Mouse (Mus musculus): ENCODE data around the gene Nyap1.
"Not testable (repeated sequence)": the region's sequence is repeated elsewhere in the genome, so short reads cannot be mapped to it uniquely, and the experiment has no call there.

The Nyap1 gene

DNA sequence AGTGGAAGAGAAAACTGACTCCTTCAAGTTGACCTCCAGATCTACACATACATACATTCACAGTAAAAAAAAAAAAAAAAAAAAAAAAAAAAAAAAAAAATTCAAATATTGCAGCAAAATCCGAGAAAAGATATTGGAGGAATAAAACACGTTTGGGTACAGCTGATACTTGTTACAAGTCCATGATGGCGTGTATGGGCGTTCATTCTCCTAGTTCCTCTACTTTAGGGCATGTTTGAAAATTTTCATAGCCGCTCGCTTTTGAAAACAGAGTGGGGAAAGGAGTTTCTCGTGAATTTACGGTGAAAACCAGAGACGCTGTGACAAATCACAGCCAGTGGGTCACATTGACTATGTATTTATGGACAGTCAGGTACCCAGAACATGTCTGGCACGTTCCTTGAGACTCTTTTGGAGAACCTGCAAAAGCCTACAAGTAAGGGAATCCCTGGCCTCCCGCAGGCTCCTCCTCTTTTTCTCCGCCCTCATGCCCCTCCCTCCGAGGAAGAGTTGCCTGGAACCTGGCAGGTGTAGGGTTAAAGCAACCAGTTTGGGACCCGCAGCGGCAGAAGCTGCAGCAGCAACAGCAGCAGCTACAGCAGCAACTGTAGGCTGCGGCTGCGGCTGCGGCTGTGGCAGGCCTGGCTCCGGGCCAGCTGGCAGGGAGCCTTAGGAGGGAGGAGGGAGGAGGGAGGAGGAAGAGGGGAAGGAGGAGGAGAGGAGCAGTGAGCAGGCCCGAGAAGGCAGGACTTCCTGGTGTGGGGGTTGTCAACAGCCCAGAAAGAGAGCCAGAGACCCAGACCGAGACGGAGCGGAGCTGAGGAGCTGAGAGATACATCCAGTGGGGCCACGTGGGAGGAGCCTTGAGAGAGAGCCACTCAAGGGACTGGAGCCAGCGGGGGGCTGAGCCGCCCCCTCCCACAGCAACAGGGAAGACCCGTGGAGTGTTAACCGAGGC, 4.1 kb upstream of the Nyap1 start, which contains the start of gene Tsc22d4:
Gene Tsc22d4, plus strand, starts transcription at position 517 of the 958 bp plus-strand sequence.
- DNase-seq (ENCODE audit: low read depth), result peak; percentile 72

- no peak for DNase-seq (ENCODE audit: low read depth)
Observed at GRCm38 (mm10) chr5:137744197-137744596, 2.8 kb upstream of the Nyap1 start.

- no peak for DNase-seq (ENCODE audit: low read depth)
Observed at GRCm38 (mm10) chr5:137742836-137743235, 1.4 kb upstream of the Nyap1 start.

- DNase-seq (ENCODE audit: low read depth), result no peak
Observed at GRCm38 (mm10) chr5:137742048-137742447, 641 bp upstream of the Nyap1 start.

- DNase-seq (ENCODE audit: low read depth), result no peak
Observed at GRCm38 (mm10) chr5:137740506-137740905, 901 bp downstream of the Nyap1 start.

- no peak for DNase-seq (ENCODE audit: low read depth)
Observed at GRCm38 (mm10) chr5:137739471-137739870, 1.9 kb downstream of the Nyap1 start.

DNA sequence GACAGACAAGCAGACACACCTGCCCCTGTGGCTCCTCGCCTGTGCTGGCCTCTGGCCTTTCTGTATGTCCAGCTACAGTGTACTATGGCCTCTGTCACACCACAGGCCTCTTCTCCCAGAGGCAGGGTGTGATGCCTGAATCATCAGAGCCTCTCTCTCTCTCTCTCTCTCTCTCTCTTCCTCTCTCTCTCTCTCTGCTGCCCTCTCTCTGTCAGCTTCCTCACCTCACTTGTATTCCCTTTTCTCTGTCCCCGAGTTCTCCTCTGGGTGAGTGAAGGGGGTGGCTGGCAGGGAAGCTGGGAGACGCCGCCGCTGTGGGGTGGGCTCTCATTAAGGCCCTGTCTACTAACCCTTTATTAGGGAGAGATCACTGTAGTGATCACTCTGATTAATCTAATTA, 2.9 kb downstream of the Nyap1 start:
- no peak for DNase-seq (ENCODE audit: low read depth)

- no peak for DNase-seq (ENCODE audit: low read depth)
Observed at GRCm38 (mm10) chr5:137737400-137737940, 3.9 kb downstream of the Nyap1 start.

- no peak for DNase-seq (ENCODE audit: low read depth)
Observed at GRCm38 (mm10) chr5:137734289-137735061, 6.9 kb downstream of the Nyap1 start.

DNA sequence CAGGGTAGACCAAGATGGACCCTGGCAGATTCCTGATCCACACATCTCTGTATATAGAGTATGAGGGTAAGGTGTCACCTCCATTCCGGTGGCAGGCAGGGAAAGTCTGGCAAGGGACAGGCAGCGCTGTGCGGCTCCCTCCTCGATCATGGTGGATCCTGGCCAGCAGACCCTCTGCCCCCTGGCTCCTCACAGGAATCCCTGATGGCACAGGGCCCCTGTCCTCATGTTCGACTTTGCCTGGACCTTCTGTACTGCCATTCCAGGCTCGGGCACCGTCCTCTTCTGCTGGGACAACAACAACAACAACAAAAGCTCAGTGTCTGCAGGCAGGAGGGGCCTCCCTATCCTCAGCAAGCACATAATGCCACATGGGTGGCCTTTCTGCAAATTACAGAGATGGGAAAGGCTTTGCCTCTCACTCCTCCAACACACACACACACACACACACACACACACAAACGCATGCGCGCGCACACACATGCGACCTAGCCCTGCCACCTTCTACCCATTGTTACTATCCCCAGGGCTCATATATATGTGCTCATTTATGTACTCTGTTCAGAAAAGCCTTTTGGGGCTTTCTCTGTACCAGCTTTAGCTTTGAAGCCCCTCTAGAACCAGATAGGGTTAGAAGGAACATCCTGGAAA, 7.6 kb downstream of the Nyap1 start:
- DNase-seq (ENCODE audit: low read depth), result no peak

DNA sequence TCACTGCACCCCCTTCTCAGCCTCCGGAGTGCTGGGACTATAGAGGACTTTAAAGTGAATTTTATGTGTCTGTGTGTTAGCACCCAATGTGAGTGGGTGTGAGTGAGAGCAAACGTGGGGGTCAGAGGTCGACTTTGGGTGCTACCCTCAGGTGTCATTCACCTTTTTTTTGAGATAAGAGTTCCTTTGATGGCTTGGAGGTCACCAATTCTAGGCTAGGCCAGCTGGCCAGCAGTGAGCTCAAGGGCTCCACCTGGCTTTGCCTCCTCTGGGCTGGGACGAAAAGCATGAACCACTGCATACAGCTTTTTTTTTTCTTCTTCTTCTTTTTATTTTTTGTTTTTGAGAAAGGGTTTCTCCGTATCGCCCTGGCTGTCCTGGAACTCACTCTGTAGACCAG, 14.6 kb downstream of the Nyap1 start:
- DNase-seq (ENCODE audit: low read depth), result no peak

GRCm38 (mm10) chr5:137723840-137724239, 17.6 kb downstream of the Nyap1 start:
- DNase-seq (ENCODE audit: low read depth), result no peak

DNA sequence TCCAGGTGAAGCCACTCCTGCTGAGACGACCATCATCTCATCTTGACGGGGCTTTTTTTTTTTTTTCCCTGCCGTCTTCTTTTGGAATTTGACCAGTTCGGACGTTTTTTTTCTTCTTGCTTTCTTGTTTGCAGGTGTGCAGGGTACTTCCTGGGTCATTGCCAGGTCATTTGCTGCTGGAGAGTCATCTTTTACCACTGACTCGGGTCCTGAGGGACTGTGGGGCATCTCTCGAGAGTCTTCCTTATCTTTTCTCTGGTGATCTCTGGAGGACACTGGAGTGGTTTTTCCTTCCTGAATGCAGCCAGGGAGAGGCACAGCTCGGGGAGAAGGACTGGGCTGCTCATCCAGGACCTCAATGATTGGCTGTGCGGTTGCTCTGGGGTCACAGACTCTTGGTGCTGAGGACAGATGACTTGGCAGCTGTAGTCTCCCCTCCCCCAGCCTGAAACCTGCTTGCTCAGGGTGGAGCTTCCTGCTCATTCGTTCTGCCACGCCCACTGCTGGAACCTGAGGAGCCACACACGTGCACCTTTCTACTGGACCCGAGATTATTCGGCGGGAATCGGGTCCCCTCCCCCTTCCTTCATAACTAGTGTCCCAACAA, 20.7 kb downstream of the Nyap1 start:
- not testable (repeated sequence) for DNase-seq (ENCODE audit: low read depth)

DNA sequence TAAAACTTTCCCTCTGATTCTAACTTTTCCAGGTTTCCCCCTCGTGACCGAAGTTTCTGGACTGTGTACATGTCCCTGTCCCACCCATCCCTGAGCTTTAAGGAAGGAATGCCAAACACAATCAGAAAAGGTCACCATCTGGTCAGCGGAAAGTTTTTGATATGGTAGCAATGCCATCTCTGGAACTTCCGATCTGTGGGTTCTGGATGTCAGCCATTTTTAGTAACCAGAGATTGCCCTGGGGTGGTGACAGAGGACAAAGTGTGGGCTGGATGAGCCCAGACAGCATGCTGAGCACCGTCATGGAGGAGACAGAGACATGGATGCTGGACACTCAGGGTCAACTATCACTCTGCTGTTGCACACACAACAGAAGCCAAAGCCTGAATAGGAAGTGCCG, 22.3 kb downstream of the Nyap1 start:
- no peak for DNase-seq (ENCODE audit: low read depth)

- DNase-seq (ENCODE audit: low read depth), result no peak
Observed at GRCm38 (mm10) chr5:137718020-137718790, 23.2 kb downstream of the Nyap1 start.

- DNase-seq (ENCODE audit: low read depth), result no peak
Observed at GRCm38 (mm10) chr5:137715685-137716084, 25.7 kb downstream of the Nyap1 start.

DNA sequence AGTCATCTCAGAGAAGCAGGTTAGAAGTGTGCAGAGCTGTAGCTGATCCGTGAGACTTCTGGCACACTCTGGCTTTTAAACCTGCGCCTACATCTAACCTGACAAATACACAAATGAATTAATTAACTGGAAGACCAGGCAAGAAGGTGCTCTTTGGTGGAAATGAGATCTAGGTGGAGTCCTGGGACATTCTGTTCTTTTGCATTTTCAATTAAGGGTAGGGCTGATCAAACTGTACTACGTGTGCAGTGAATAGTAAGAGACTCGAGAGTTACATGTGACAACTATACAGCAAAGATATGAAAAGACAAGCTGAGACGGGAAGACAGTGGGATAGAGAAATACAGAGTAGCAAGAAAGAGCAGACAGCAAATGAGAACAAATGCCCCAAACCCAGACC, 28.0 kb downstream of the Nyap1 start:
- no peak for DNase-seq (ENCODE audit: low read depth)

DNA sequence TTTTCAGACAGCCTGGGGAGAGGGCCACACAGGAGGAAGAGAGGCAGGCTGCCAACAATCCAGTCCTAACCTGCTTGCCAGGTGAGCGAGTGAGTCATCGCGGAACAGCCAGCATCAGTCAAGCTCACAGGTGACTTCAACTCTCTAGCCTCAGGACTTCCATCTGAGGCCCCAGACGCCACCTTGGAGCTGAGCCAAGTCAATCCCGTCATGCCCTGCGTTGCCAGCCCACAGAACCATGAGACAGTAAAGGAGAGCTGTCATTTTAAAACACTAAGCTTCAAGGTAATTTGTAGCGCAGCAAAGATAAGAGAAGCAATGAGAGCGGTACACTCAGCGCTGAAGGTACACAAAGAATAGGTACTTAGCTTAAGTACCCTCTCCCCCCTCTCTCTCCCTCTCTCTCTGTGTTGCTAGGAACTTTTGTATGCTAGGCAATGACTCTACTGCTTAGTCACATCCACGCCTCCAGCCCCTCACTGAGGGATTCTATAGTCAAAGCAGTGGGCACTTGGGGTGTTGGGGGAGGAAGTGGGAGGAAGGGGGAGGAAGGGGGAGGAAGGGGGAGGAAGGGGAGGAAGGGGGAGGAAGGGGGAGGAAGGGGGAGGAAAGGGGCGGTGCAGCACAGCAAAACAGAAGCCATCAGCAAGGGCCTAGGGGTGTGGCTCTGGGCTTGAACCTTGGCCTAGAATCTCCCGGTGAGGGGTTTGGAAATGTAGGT, 34.3 kb downstream of the Nyap1 start:
- no peak for DNase-seq (ENCODE audit: low read depth)

GRCm38 (mm10) chr5:137705242-137705641, 36.2 kb downstream of the Nyap1 start:
- no peak for DNase-seq (ENCODE audit: low read depth)

DNA sequence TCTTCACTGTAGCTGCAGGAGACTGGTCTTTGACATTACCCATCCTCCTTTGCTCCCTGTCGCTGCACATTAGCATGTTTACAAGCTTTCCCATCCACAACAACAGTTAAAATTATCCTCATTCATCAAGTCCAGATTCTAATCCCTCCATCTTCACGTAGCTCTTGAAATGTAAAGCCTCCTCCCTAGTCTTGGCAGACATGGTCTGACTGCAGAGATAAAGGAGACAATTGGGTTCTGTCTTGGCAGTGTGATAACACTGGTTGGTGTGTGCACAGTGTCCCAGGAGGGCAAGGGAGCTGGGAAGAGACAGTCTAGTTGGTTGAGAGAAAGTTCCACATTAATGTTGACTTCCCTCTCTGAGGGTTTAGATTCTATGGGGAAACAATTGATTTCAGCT, 41.6 kb downstream of the Nyap1 start:
- no peak for DNase-seq (ENCODE audit: low read depth)

All from fibroblast of lung, adult 2 months (primary cell).